Mouse (Mus musculus): ENCODE measurements around the gene Gtf2h4. TPM values are rescaled to one million over a fixed set of nuclear protein-coding genes. Genes with fewer than 3 reads are reported as not detected.

Gtf2h4 gene
- polyA plus RNA-seq, 1 experiment from 2014 or later, result 41.2 TPM

- Histone ChIP-seq H3K9me3 (ENCODE audit: control insufficient read depth, low read length) (no peaks in the 10 kb centered on the region), H3K4me1 (replicated peaks; ENCODE audit: control insufficient read depth, insufficient read depth, low read length) (peaks cover 4% of the 10 kb centered on the region; the same call in 1 of the 2 replicates), H3K9ac (ENCODE audit: low read length) (no peak overlapping the region), H3K27me3 (ENCODE audit: control insufficient read depth, insufficient read depth, low read length) (no peaks in the 10 kb centered on the region), H3K27ac (ENCODE audit: low read depth, low read length) (no peak overlapping the region), H3K36me3 (ENCODE audit: control insufficient read depth, insufficient read depth, low read length) (no peaks in the 10 kb centered on the region), H3K4me2 (ENCODE audit: low read depth, low read length, severe bottlenecking) (no peak overlapping the region), H3K4me3 (ENCODE audit: low read depth, low read length) (no peak overlapping the region)
- 93% methylated on average over 6 of the region's 6 CpGs for WGBS
- DNase-seq (ENCODE audit: low spot score) (no peak), ATAC-seq (replicated peaks; ENCODE audit: low FRiP score) (no peak)
Measured at GRCm38 (mm10) chr17:35671846-35672245, 1.7 kb downstream of the Gtf2h4 start.

- H3K4me3 ChIP-seq (ENCODE audit: low read depth, low read length), result no peak overlapping the region
- H3K9me3 ChIP-seq (ENCODE audit: control insufficient read depth, low read length), result no peaks in the 10 kb centered on the region
- no peak overlapping the region for H3K9ac ChIP-seq (ENCODE audit: low read length)
- ATAC-seq (replicated peaks; ENCODE audit: low FRiP score) (no peak), DNase-seq (ENCODE audit: low spot score) (no peak)
- no peak overlapping the region for H3K27ac ChIP-seq (ENCODE audit: low read depth, low read length)
- H3K27me3 ChIP-seq (ENCODE audit: control insufficient read depth, insufficient read depth, low read length), result no peaks in the 10 kb centered on the region
- no peaks in the 10 kb centered on the region for H3K36me3 ChIP-seq (ENCODE audit: control insufficient read depth, insufficient read depth, low read length)
- H3K4me2 ChIP-seq (ENCODE audit: low read depth, low read length, severe bottlenecking), result no peak overlapping the region
- H3K4me1 ChIP-seq (replicated peaks; ENCODE audit: control insufficient read depth, insufficient read depth, low read length), result peaks cover 8% of the 10 kb centered on the region; the same call in 1 of the 2 replicates
- WGBS, result 95% methylated on average over 9 of the region's 9 CpGs
Measured at GRCm38 (mm10) chr17:35669731-35670130, 3.8 kb downstream of the Gtf2h4 start.

GRCm38 (mm10) chr17:35667334-35668065, 6.0 kb downstream of the Gtf2h4 start, which contains the start of gene Vars2:
TSS of gene Vars2 (minus strand) at chr17:35667592.
- ATAC-seq (replicated peaks; ENCODE audit: low FRiP score) (peak; percentile 86), DNase-seq (ENCODE audit: low spot score) (peak; percentile 98)
- 0 out of 2 replicates have a peak, but pooled peaks cover 4% of the 10 kb centered on the region for H3K4me1 ChIP-seq (replicated peaks; ENCODE audit: control insufficient read depth, insufficient read depth, low read length)
- peak within 1 kb of the TSS; percentile 71 for H3K27ac ChIP-seq (ENCODE audit: low read depth, low read length)
- H3K9ac ChIP-seq (ENCODE audit: low read length), result peak within 1 kb of the TSS; percentile 85
- peak within 1 kb of the TSS; percentile 69 for H3K4me3 ChIP-seq (ENCODE audit: low read depth, low read length)
- H3K27me3 ChIP-seq (ENCODE audit: control insufficient read depth, insufficient read depth, low read length), result no peaks in the 10 kb centered on the region
- WGBS, result under 1% methylated on average over 61 of the region's 61 CpGs
- H3K4me2 ChIP-seq (ENCODE audit: low read depth, low read length, severe bottlenecking), result peak within 1 kb of the TSS; percentile 92
- no peaks in the 10 kb centered on the region for H3K36me3 ChIP-seq (ENCODE audit: control insufficient read depth, insufficient read depth, low read length)
- no peaks in the 10 kb centered on the region for H3K9me3 ChIP-seq (ENCODE audit: control insufficient read depth, low read length)

GRCm38 (mm10) chr17:35666851-35667256, 6.7 kb downstream of the Gtf2h4 start:
- Histone ChIP-seq H3K4me2 (ENCODE audit: low read depth, low read length, severe bottlenecking) (peak overlapping the region; percentile 92), H3K4me1 (replicated peaks; ENCODE audit: control insufficient read depth, insufficient read depth, low read length) (0 out of 2 replicates have a peak, but pooled peaks cover 4% of the 10 kb centered on the region), H3K27me3 (ENCODE audit: control insufficient read depth, insufficient read depth, low read length) (no peaks in the 10 kb centered on the region), H3K9me3 (ENCODE audit: control insufficient read depth, low read length) (no peaks in the 10 kb centered on the region), H3K4me3 (ENCODE audit: low read depth, low read length) (peak overlapping the region; percentile 69), H3K9ac (ENCODE audit: low read length) (peak overlapping the region; percentile 85), H3K27ac (ENCODE audit: low read depth, low read length) (peak overlapping the region; percentile 71), H3K36me3 (ENCODE audit: control insufficient read depth, insufficient read depth, low read length) (no peaks in the 10 kb centered on the region)
- peak; percentile 74 for DNase-seq (ENCODE audit: low spot score)
- peak; percentile 43 for ATAC-seq (replicated peaks; ENCODE audit: low FRiP score)
- 8% methylated on average over 13 of the region's 13 CpGs for WGBS

GRCm38 (mm10) chr17:35665957-35666515, 7.5 kb downstream of the Gtf2h4 start:
- ATAC-seq (replicated peaks; ENCODE audit: low FRiP score) (no peak), DNase-seq (ENCODE audit: low spot score) (no peak)
- no peak overlapping the region for H3K4me3 ChIP-seq (ENCODE audit: low read depth, low read length)
- H3K36me3 ChIP-seq (ENCODE audit: control insufficient read depth, insufficient read depth, low read length), result no peaks in the 10 kb centered on the region; the same call in 1 of the 2 replicates
- no peaks in the 10 kb centered on the region for H3K27me3 ChIP-seq (ENCODE audit: control insufficient read depth, insufficient read depth, low read length)
- H3K9ac ChIP-seq (ENCODE audit: low read length), result no peak overlapping the region
- WGBS, result 78% methylated on average over 17 of the region's 17 CpGs
- H3K4me2 ChIP-seq (ENCODE audit: low read depth, low read length, severe bottlenecking), result no peak overlapping the region
- H3K4me1 ChIP-seq (replicated peaks; ENCODE audit: control insufficient read depth, insufficient read depth, low read length), result 0 out of 2 replicates have a peak, but pooled peaks cover 4% of the 10 kb centered on the region
- no peak overlapping the region for H3K27ac ChIP-seq (ENCODE audit: low read depth, low read length)
- no peaks in the 10 kb centered on the region for H3K9me3 ChIP-seq (ENCODE audit: control insufficient read depth, low read length)

GRCm38 (mm10) chr17:35653086-35653485, 20.5 kb downstream of the Gtf2h4 start:
- 85% methylated on average over 2 of the region's 2 CpGs for WGBS
- H3K9ac ChIP-seq (ENCODE audit: low read length), result no peak overlapping the region
- no peaks in the 10 kb centered on the region; the same call in 1 of the 2 replicates for H3K36me3 ChIP-seq (ENCODE audit: control insufficient read depth, insufficient read depth, low read length)
- no peak for DNase-seq (ENCODE audit: low spot score)
- H3K9me3 ChIP-seq (ENCODE audit: control insufficient read depth, low read length), result no peaks in the 10 kb centered on the region
- no peaks in the 10 kb centered on the region for H3K27me3 ChIP-seq (ENCODE audit: control insufficient read depth, insufficient read depth, low read length)
- H3K4me3 ChIP-seq (ENCODE audit: low read depth, low read length), result no peak overlapping the region
- no peak overlapping the region for H3K4me2 ChIP-seq (ENCODE audit: low read depth, low read length, severe bottlenecking)
- no peak for ATAC-seq (replicated peaks; ENCODE audit: low FRiP score)
- H3K27ac ChIP-seq (ENCODE audit: low read depth, low read length), result no peak overlapping the region
- H3K4me1 ChIP-seq (replicated peaks; ENCODE audit: control insufficient read depth, insufficient read depth, low read length), result no peaks in the 10 kb centered on the region

- DNase-seq (ENCODE audit: low spot score) (no peak), ATAC-seq (replicated peaks; ENCODE audit: low FRiP score) (no peak)
- Histone ChIP-seq H3K4me2 (ENCODE audit: low read depth, low read length, severe bottlenecking) (no peak overlapping the region), H3K9me3 (ENCODE audit: control insufficient read depth, low read length) (no peaks in the 10 kb centered on the region), H3K36me3 (ENCODE audit: control insufficient read depth, insufficient read depth, low read length) (no peaks in the 10 kb centered on the region), H3K27ac (ENCODE audit: low read depth, low read length) (no peak overlapping the region), H3K4me3 (ENCODE audit: low read depth, low read length) (no peak overlapping the region), H3K9ac (ENCODE audit: low read length) (no peak overlapping the region), H3K27me3 (ENCODE audit: control insufficient read depth, insufficient read depth, low read length) (no peaks in the 10 kb centered on the region), H3K4me1 (replicated peaks; ENCODE audit: control insufficient read depth, insufficient read depth, low read length) (no peaks in the 10 kb centered on the region)
- WGBS, result 62% methylated on average over 2 of the region's 2 CpGs
Measured at GRCm38 (mm10) chr17:35649429-35649828, 24.1 kb downstream of the Gtf2h4 start.

GRCm38 (mm10) chr17:35643609-35644236, 29.8 kb downstream of the Gtf2h4 start, which contains the start of gene Mucl3:
TSS of gene Mucl3 (minus strand) at chr17:35643695.
- Histone ChIP-seq H3K9me3 (ENCODE audit: control insufficient read depth, low read length) (no peaks in the 10 kb centered on the region), H3K27ac (ENCODE audit: low read depth, low read length) (no peak within 1 kb of the TSS), H3K9ac (ENCODE audit: low read length) (no peak within 1 kb of the TSS), H3K4me1 (replicated peaks; ENCODE audit: control insufficient read depth, insufficient read depth, low read length) (no peaks in the 10 kb centered on the region), H3K27me3 (ENCODE audit: control insufficient read depth, insufficient read depth, low read length) (no peaks in the 10 kb centered on the region), H3K4me2 (ENCODE audit: low read depth, low read length, severe bottlenecking) (no peak within 1 kb of the TSS), H3K4me3 (ENCODE audit: low read depth, low read length) (no peak within 1 kb of the TSS), H3K36me3 (ENCODE audit: control insufficient read depth, insufficient read depth, low read length) (no peaks in the 10 kb centered on the region)
- WGBS, result 83% methylated on average over 13 of the region's 13 CpGs
- DNase-seq (ENCODE audit: low spot score), result no peak
- no peak for ATAC-seq (replicated peaks; ENCODE audit: low FRiP score)

Data from forebrain, embryonic 11.5 days (tissue).